Mouse (Mus musculus) midbrain, postnatal 0 days (tissue): ENCODE data around the gene Canx. TPM values are rescaled to one million over a fixed set of nuclear protein-coding genes. Genes with fewer than 3 reads are reported as not detected.

Experiments used
- ATAC-seq: fragments of 200-750 bp; cut with Nextera tagmentation; 2 replicates; pipeline ENCODE4 v1.8.0; 2017; ENCODE audit warnings: moderate number of reproducible peaks, mild to moderate bottlenecking, moderate TSS enrichment, moderate library complexity; ENCODE audit not compliant: low FRiP score
- DNase-seq: peaks from one replicate; pipeline ENCODE4 v3.0.0-alpha.2; 2015; ENCODE audit warnings: low spot score
- H3K27ac ChIP-seq: fragments of 300-500 bp; sonication (generic); 2 replicates; pipeline ENCODE4 v1.5.1; 2014; ENCODE audit warnings: low read depth, mild to moderate bottlenecking, low read length, mixed read lengths
- H3K27me3 ChIP-seq: fragments of 300-500 bp; sonication (generic); 2 replicates; pipeline ENCODE4 v1.6.1; 2014; ENCODE audit warnings: low read length, control low read depth, mixed read lengths; ENCODE audit not compliant: insufficient read depth
- H3K36me3 ChIP-seq: fragments of 300-500 bp; sonication (generic); 2 replicates; pipeline ENCODE4 v1.6.1; 2014; ENCODE audit warnings: low read length, control low read depth, mixed read lengths; ENCODE audit not compliant: insufficient read depth
- H3K4me1 ChIP-seq: fragments of 300-500 bp; sonication (generic); 2 replicates; pipeline ENCODE4 v1.6.1; 2014; ENCODE audit warnings: mild to moderate bottlenecking, control low read depth, antibody characterized with exemption, low read length, mixed read lengths; ENCODE audit not compliant: insufficient read depth
- H3K4me2 ChIP-seq: fragments of 300-500 bp; sonication (generic); 2 replicates; pipeline ENCODE4 v1.6.1; 2014; ENCODE audit warnings: low read depth, mild to moderate bottlenecking, low read length, mixed read lengths; ENCODE audit not compliant: poor library complexity, severe bottlenecking
- H3K4me3 ChIP-seq: fragments of 300-500 bp; sonication (generic); 2 replicates; pipeline ENCODE4 v1.5.1; 2014; ENCODE audit warnings: low read depth, mild to moderate bottlenecking, low read length, moderate library complexity
- H3K9ac ChIP-seq: fragments of 300-500 bp; sonication (generic); replicated peaks from 2 replicates; pipeline ENCODE4 v1.6.1; 2014; ENCODE audit warnings: mild to moderate bottlenecking, low read length, moderate library complexity, mixed read lengths; ENCODE audit not compliant: poor library complexity, severe bottlenecking
- H3K9me3 ChIP-seq: fragments of 300-500 bp; sonication (generic); 2 replicates; pipeline ENCODE4 v1.6.1; 2016; ENCODE audit warnings: low read length, control low read depth
- CTCF ChIP-seq: IDR thresholded peaks from 2 replicates; pipeline ENCODE4 v1.5.1; 2016; ENCODE audit warnings: antibody characterized with exemption, mild to moderate bottlenecking
- WGBS: fragments of 180-500 bp; shearing (Covaris S2); extraction: QIAGEN DNeasy Blood & Tissue Kit; methylation state at CpG from one replicate; pipeline ENCODE4 v1.1.7; 2014; 5-methylcytosine and 5-hydroxymethylcytosine counted together
- microRNA counts: library from miRNA; unstranded; fragments of <30 nt; microRNA quantifications from one replicate; lab custom pipeline; 2015
- microRNA-seq: library from miRNA; unstranded; fragments of <30 nt; microRNA quantifications from one replicate; pipeline ENCODE4, GENCODE M21; 2016; ENCODE audit warnings: borderline number of aligned reads
- polyA plus RNA-seq: library from polyadenylated mRNA; unstranded; fragments of >200 nt; fragmentation: Nextera tagmentation; extraction: Ambion mirVana; gene quantifications from 2 replicates; pipeline ENCODE4 v1.2.1, GENCODE M21; 2015
- total RNA-seq: library from RNA; depleted of rRNA; stranded (reverse); fragments of >200 nt; gene quantifications from 2 replicates; pipeline ENCODE4 v1.2.3, GENCODE M21; 2014; rRNA removed

Gene Canx
- total and polyA plus RNA-seq, 2 experiments from 2014 or later: 227 to 244 TPM

- no peak for TF ChIP-seq CTCF
- H3K4me3 ChIP-seq: no peak overlapping the region
- ATAC-seq (no peak), DNase-seq (no peak)
- no peaks in the 10 kb centered on the region for H3K9me3 ChIP-seq
- no peaks in the 10 kb centered on the region for H3K27me3 ChIP-seq
- no peak overlapping the region for H3K27ac ChIP-seq
- no peak overlapping the region for H3K9ac ChIP-seq
- H3K36me3 ChIP-seq: peaks cover 24% of the 10 kb centered on the region
- WGBS: 75% methylated on average over 12 of the region's 12 CpGs
- H3K4me1 ChIP-seq: no peaks in the 10 kb centered on the region
- no peak overlapping the region for H3K4me2 ChIP-seq
Measured at GRCm38 (mm10) chr11:50254010-50254580, 71.4 kb downstream of the Canx start.

DNA sequence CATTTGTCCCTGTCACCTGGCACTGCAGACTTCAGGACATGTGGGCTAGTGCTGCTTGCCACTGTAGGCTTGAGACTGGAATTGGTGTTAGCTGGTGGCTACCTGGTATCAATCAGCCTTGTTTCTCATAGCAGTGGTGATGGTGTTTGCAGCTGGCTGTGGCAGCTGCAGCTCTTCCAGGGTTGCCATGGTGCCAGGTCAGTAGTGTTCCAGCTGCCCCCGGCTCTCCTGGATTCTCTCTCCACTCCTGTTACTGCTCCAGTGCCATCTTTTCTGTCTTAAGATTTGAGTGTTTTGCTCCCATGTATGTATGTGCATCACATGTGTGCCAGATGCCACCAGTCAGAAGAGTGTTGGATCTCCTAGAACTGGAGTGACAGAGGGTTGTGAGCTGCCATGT lies 72.1 kb downstream of the Canx start:
- no peak for DNase-seq
- Histone ChIP-seq H3K4me1 (no peaks in the 10 kb centered on the region), H3K4me2 (no peak overlapping the region), H3K27me3 (no peaks in the 10 kb centered on the region), H3K9ac (no peak overlapping the region), H3K36me3 (peaks cover 20% of the 10 kb centered on the region), H3K9me3 (no peaks in the 10 kb centered on the region), H3K27ac (no peak overlapping the region), H3K4me3 (no peak overlapping the region)
- TF ChIP-seq CTCF: no peak
- 55% methylated on average over 1 of the region's 1 CpGs for WGBS
- no peak for ATAC-seq

DNA sequence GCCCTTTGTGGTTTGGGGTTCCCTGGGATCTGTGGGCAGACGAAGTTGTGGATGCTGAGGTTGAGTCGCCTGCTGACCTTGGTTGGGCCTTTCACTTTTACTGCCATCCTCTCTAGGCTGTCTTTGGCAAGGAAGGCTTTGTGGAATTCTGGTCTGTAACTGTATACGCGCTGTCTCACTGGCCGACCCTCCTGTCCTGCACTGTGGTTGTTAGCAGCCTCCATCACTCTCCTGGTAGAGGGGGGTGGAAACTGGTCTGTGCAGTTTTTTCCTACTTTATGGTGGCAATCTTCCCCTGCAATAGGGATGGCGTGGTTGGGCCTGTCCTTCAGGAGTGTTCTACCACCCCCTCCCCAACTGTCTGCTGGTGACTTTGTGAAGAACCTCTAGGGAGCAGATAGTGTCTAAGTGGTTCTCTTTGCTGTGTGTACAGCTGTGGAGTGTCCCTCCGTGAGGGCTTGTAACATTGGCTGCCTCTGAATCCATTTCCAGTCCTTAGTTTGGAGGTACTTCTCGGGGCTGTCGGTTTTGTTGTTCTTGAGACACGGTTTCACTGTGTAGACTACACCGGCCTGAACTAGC lies 72.7 kb downstream of the Canx start:
- DNase-seq (no peak), ATAC-seq (no peak)
- Histone ChIP-seq H3K4me1 (no peaks in the 10 kb centered on the region), H3K27ac (no peak overlapping the region), H3K36me3 (peaks cover 14% of the 10 kb centered on the region), H3K9me3 (no peaks in the 10 kb centered on the region), H3K4me2 (no peak overlapping the region), H3K4me3 (no peak overlapping the region), H3K27me3 (no peaks in the 10 kb centered on the region), H3K9ac (no peak overlapping the region)
- no peak for TF ChIP-seq CTCF
- WGBS: 83% methylated on average over 11 of the region's 11 CpGs

- TF ChIP-seq CTCF: no peak
- no peaks in the 10 kb centered on the region for H3K9me3 ChIP-seq
- DNase-seq: no peak
- no peaks in the 10 kb centered on the region for H3K27me3 ChIP-seq
- WGBS: 76% methylated on average over 3 of the region's 3 CpGs
- no peak for ATAC-seq
- no peak overlapping the region for H3K9ac ChIP-seq
- no peak overlapping the region for H3K4me2 ChIP-seq
- H3K4me1 ChIP-seq: no peaks in the 10 kb centered on the region
- H3K36me3 ChIP-seq: peaks cover 9% of the 10 kb centered on the region; the same call in 1 of the 2 replicates
- no peak overlapping the region for H3K4me3 ChIP-seq
- no peak overlapping the region for H3K27ac ChIP-seq
Measured at GRCm38 (mm10) chr11:50252166-50252565, 73.3 kb downstream of the Canx start.

DNA sequence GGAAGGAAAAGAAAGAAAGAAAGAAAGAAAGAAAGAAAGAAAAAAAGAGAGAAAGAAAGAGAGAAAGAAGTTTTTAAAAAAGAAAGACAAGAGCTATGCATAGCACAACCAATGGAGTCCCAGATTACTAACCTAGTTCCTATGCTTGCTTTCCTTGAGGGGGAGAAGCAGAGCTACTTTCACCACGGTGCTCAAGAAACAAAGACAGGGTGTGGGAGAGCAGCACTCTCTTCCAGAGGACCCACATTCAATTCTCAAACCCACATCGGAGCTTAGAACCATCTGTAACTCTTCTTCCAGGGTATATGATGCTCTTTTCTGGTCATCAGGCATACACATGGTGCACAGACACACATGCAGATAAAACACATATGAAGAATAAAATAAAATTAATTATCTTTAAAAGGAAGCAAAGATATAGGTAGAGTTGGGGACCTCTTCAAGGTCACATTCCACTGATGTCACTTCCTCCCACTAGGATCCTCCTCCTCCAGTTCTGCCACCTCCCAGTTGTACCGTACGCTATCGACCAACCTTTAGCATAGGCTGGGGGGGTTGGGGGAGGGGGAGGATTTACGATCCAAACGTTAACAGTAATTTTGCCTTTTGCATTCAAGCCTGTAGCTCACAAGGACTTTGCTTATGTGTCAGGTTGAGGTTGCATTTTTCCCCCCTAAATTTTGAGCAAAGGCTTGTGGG lies 76.9 kb downstream of the Canx start:
- Histone ChIP-seq H3K27ac (no peak overlapping the region), H3K27me3 (no peaks in the 10 kb centered on the region), H3K4me2 (no peak overlapping the region), H3K9ac (no peak overlapping the region), H3K9me3 (no peaks in the 10 kb centered on the region), H3K36me3 (no peaks in the 10 kb centered on the region), H3K4me1 (no peaks in the 10 kb centered on the region), H3K4me3 (no peak overlapping the region)
- 81% methylated on average over 7 of the region's 7 CpGs for WGBS
- TF ChIP-seq CTCF: no peak
- DNase-seq: no peak
- ATAC-seq: no peak

- TF ChIP-seq CTCF: no peak
- Histone ChIP-seq H3K36me3 (no peaks in the 10 kb centered on the region), H3K4me3 (no peak overlapping the region), H3K27me3 (no peaks in the 10 kb centered on the region), H3K9me3 (no peaks in the 10 kb centered on the region), H3K9ac (no peak overlapping the region), H3K4me1 (no peaks in the 10 kb centered on the region), H3K4me2 (no peak overlapping the region), H3K27ac (no peak overlapping the region)
- ATAC-seq (no peak), DNase-seq (no peak)
- WGBS: 74% methylated on average over 5 of the region's 5 CpGs
Measured at GRCm38 (mm10) chr11:50245269-50245668, 80.2 kb downstream of the Canx start.

MicroRNAs within 50 kb of the gene (microRNA counts, 519-probe panel; counts per million panel counts)
- microRNA mmu-miR-804 (lab: Ali Mortazavi, UCI): 4,178 counts per million, percentile 83 among the panel's probes with 10 or more counts

Small RNA genes lying within 50 kb of the gene (microRNA-seq; reads per million reads assigned to microRNA genes)
- gene Mir804: not detected

Other genes with a start within 250 kb of the Canx start
- 58.5 and 68.8 TPM in 2 replicates for gene Tbc1d9b, start 194.3 kb downstream of the Canx start, total RNA-seq
- gene Tbc1d9b, start 194.3 kb downstream of the Canx start, polyA plus RNA-seq: 31.3 and 32.5 TPM in 2 replicates
- gene Mrnip, start 151.2 kb downstream of the Canx start, total RNA-seq: 37.1 and 41.3 TPM in 2 replicates
- gene Mrnip, start 151.2 kb downstream of the Canx start, polyA plus RNA-seq: 37.9 and 40.7 TPM in 2 replicates
- gene Sqstm1, start 114.8 kb downstream of the Canx start, total RNA-seq: 314 and 335 TPM in 2 replicates
- gene Sqstm1, start 114.8 kb downstream of the Canx start, polyA plus RNA-seq: 455 and 484 TPM in 2 replicates
- gene Mgat4b, start 114.8 kb downstream of the Canx start, total RNA-seq: 115 and 152 TPM in 2 replicates
- gene Mgat4b, start 114.8 kb downstream of the Canx start, polyA plus RNA-seq: 77.3 and 77.9 TPM in 2 replicates
- 3.5 and 21.3 TPM in 2 replicates for gene Ltc4s, start 87.1 kb downstream of the Canx start, total RNA-seq
- 5.3 and 6.0 TPM in 2 replicates for gene Ltc4s, start 87.1 kb downstream of the Canx start, polyA plus RNA-seq
- 12.5 and 12.8 TPM in 2 replicates for gene Maml1, start 33.4 kb downstream of the Canx start, total RNA-seq
- 1.5 and 1.6 TPM in 2 replicates for gene Maml1, start 33.4 kb downstream of the Canx start, polyA plus RNA-seq
- gene Cby3, start 28.8 kb upstream of the Canx start, total RNA-seq: 0.71 TPM in 1 of 2 replicates, not detected in the other
- gene Cby3, start 28.8 kb upstream of the Canx start, polyA plus RNA-seq: 0.92 and 1.8 TPM in 2 replicates
- gene Hnrnph1, start 51.3 kb upstream of the Canx start, total RNA-seq: 215 and 300 TPM in 2 replicates
- 262 and 273 TPM in 2 replicates for gene Hnrnph1, start 51.3 kb upstream of the Canx start, polyA plus RNA-seq
- gene Rufy1, start 105.5 kb upstream of the Canx start, total RNA-seq: 11.3 and 21.8 TPM in 2 replicates
- gene Rufy1, start 105.5 kb upstream of the Canx start, polyA plus RNA-seq: 19.9 and 20.6 TPM in 2 replicates